Mouse (Mus musculus): Measurements from ENCODE around the gene Vps50. TPM values are rescaled to one million over a fixed set of nuclear protein-coding genes. Genes with fewer than 3 reads are reported as not detected.
"Not testable (repeated sequence)": the region's sequence is repeated elsewhere in the genome, so short reads cannot be mapped to it uniquely, and the experiment has no call there.

The Vps50 gene
- total RNA-seq, 2 experiments from 2014 or later: 52.1 to 54.2 TPM

GRCm38 (mm10) chr6:3496210-3496609, 2.0 kb upstream of the Vps50 start:
- Histone ChIP-seq H3K27ac (no peak overlapping the region), H3K4me3 (no peak overlapping the region)
- TF ChIP-seq CTCF (conservative IDR thresholded peaks at IDR 0.05): peak; percentile 91
- peak; percentile 42 to 62 for DNase-seq (ENCODE audit: low spot score in 2 of 2)

- H3K27ac ChIP-seq: no peak overlapping the region
- no peak for TF ChIP-seq CTCF (conservative IDR thresholded peaks at IDR 0.05)
- no peak overlapping the region for H3K4me3 ChIP-seq
- DNase-seq (ENCODE audit: low spot score in 2 of 2): no peak
These were observed 2.1 kb downstream of the Vps50 start for GRCm38 (mm10) chr6:3500286-3500685.

- H3K27ac ChIP-seq: no peak overlapping the region
- DNase-seq (ENCODE audit: low spot score in 2 of 2): no peak
- TF ChIP-seq CTCF (conservative IDR thresholded peaks at IDR 0.05): no peak
- H3K4me3 ChIP-seq: no peak overlapping the region
These were observed 7.1 kb downstream of the Vps50 start for GRCm38 (mm10) chr6:3505289-3505688.

- no peak overlapping the region for H3K27ac ChIP-seq
- no peak overlapping the region for H3K4me3 ChIP-seq
- no peak for TF ChIP-seq CTCF (conservative IDR thresholded peaks at IDR 0.05)
- no peak for DNase-seq (ENCODE audit: low spot score in 2 of 2)
These were observed 8.9 kb downstream of the Vps50 start for GRCm38 (mm10) chr6:3507078-3507477.

DNA sequence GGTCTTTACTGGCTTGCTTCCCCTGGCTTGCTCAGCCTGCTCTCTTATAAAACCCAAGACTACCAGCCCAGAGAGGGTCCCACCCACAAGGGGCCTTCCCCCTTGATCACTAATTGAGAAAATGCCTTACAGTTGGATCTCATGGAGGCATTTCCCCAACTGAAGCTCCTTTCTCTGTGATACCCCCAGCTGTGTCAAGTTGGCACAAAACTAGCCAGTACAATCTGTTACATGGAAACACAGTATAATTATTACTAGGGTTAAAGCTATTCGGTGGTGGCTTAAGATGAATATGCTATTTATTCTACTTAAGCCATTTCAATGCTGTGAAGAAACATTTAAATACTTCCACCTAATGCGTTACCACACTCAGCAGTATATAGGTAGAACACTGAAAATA, 10.0 kb downstream of the Vps50 start:
- not testable (repeated sequence) for H3K4me3 ChIP-seq; H3K27ac ChIP-seq; DNase-seq (ENCODE audit: low spot score in 2 of 2)

- H3K27ac ChIP-seq: peak overlapping the region; percentile 39
- TF ChIP-seq CTCF (conservative IDR thresholded peaks at IDR 0.05): peak; percentile 91
- DNase-seq (ENCODE audit: low spot score in 2 of 2): peak in 1 of 2 experiments; percentile 44
- H3K4me3 ChIP-seq: peak overlapping the region; percentile 31; the same call in 1 of the 2 replicates
These were observed 11.6 kb downstream of the Vps50 start for GRCm38 (mm10) chr6:3509782-3510181.

DNA sequence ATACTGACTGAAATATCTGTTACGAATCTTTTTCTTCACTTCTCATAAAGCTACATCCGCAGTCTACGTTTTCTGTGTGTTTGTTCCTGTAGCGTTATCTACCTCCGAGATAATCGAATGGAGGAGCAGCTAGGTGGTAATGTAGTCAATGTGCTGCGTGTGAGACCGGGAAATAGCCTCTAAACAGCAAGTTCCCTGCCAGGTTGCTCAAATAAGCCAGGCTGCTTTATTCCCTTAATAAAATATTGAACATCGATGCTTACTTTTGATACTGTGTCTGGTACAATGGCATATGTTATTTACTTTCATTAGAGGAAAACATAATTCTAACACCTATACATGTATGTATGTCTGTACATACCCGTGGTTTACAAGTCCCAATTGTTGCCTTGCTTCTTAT, 12.9 kb downstream of the Vps50 start:
- Histone ChIP-seq H3K4me3 (peak overlapping the region; percentile 30), H3K27ac (peak overlapping the region; percentile 79)
- TF ChIP-seq CTCF (conservative IDR thresholded peaks at IDR 0.05): no peak
- DNase-seq (ENCODE audit: low spot score in 2 of 2): no peak

DNA sequence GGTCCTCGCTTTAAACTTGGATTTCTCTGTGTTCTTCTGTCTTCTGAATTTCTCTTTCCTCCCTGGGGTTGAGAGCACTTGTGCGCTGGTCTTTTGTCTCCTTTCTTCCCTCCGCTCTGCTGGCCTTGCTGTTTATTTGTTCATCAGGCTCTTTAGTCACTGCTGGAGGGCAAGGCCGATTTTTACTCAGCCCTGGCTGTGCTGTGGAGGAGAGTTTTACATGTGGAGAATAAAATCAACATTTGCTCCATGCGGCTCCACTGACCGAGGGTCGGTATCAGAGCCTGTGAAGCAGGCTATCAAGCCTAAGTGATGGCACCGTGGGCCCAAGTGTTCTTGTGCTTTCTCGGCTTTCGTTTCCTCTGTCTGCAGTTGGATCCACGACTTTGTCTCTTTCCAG, 13.4 kb downstream of the Vps50 start:
- Histone ChIP-seq H3K4me3 (peak overlapping the region; percentile 30), H3K27ac (peak overlapping the region; percentile 79)
- DNase-seq (ENCODE audit: low spot score in 2 of 2): no peak
- TF ChIP-seq CTCF (conservative IDR thresholded peaks at IDR 0.05): no peak

- no peak for TF ChIP-seq CTCF (conservative IDR thresholded peaks at IDR 0.05)
- Histone ChIP-seq H3K4me3 (no peak overlapping the region), H3K27ac (peak overlapping the region; percentile 79)
- no peak for DNase-seq (ENCODE audit: low spot score in 2 of 2)
These were observed 14.4 kb downstream of the Vps50 start for GRCm38 (mm10) chr6:3512611-3513010.

GRCm38 (mm10) chr6:3528198-3528597, 30.0 kb downstream of the Vps50 start:
- no peak for TF ChIP-seq CTCF (conservative IDR thresholded peaks at IDR 0.05)
- no peak for DNase-seq (ENCODE audit: low spot score in 2 of 2)
- Histone ChIP-seq H3K4me3 (no peak overlapping the region), H3K27ac (no peak overlapping the region)

GRCm38 (mm10) chr6:3531445-3531844, 33.3 kb downstream of the Vps50 start:
- TF ChIP-seq CTCF (conservative IDR thresholded peaks at IDR 0.05): no peak

GRCm38 (mm10) chr6:3536048-3536447, 37.9 kb downstream of the Vps50 start:
- TF ChIP-seq CTCF (conservative IDR thresholded peaks at IDR 0.05): no peak
- no peak for DNase-seq (ENCODE audit: low spot score in 2 of 2)
- no peak overlapping the region for H3K4me3 ChIP-seq

More at GRCm38 (mm10) chr6:3531445-3531844, 33.3 kb downstream of the Vps50 start:
- Histone ChIP-seq H3K4me3 (no peak overlapping the region), H3K27ac (no peak overlapping the region)
- DNase-seq (ENCODE audit: low spot score in 2 of 2): no peak

GRCm38 (mm10) chr6:3539470-3539869, 41.3 kb downstream of the Vps50 start:
- TF ChIP-seq CTCF (conservative IDR thresholded peaks at IDR 0.05): no peak
- no peak overlapping the region for H3K27ac ChIP-seq
- H3K4me3 ChIP-seq: no peak overlapping the region
- DNase-seq (ENCODE audit: low spot score in 2 of 2): no peak

More at GRCm38 (mm10) chr6:3536048-3536447, 37.9 kb downstream of the Vps50 start:
- H3K27ac ChIP-seq: no peak overlapping the region

GRCm38 (mm10) chr6:3543862-3544261, 45.7 kb downstream of the Vps50 start:
- no peak for DNase-seq (ENCODE audit: low spot score in 2 of 2)
- Histone ChIP-seq H3K27ac (no peak overlapping the region), H3K4me3 (no peak overlapping the region)
- no peak for TF ChIP-seq CTCF (conservative IDR thresholded peaks at IDR 0.05)

GRCm38 (mm10) chr6:3544970-3545369, 46.8 kb downstream of the Vps50 start:
- no peak for DNase-seq (ENCODE audit: low spot score in 2 of 2)
- no peak for TF ChIP-seq CTCF (conservative IDR thresholded peaks at IDR 0.05)
- no peak overlapping the region for H3K4me3 ChIP-seq
- no peak overlapping the region for H3K27ac ChIP-seq

All from layer of hippocampus, adult 2 months (tissue).